Mouse (Mus musculus) gastrocnemius, adult 18-20 months (tissue): ENCODE data around the gene Anxa5. TPM values are rescaled to one million over a fixed set of nuclear protein-coding genes. Genes with fewer than 3 reads are reported as not detected.

Experiments
- DNase-seq: peaks from one replicate; pipeline ENCODE4 v3.0.0; 2021; ENCODE audit warnings: low spot score
- total RNA-seq, 2 experiments: library from RNA; stranded (reverse); gene quantifications; 2 replicates each; pipeline ENCODE4 v1.2.3; 2021

Anxa5 gene
- total RNA-seq, 2 experiments from 2014 or later, result 35.6 to 47.6 TPM

DNA sequence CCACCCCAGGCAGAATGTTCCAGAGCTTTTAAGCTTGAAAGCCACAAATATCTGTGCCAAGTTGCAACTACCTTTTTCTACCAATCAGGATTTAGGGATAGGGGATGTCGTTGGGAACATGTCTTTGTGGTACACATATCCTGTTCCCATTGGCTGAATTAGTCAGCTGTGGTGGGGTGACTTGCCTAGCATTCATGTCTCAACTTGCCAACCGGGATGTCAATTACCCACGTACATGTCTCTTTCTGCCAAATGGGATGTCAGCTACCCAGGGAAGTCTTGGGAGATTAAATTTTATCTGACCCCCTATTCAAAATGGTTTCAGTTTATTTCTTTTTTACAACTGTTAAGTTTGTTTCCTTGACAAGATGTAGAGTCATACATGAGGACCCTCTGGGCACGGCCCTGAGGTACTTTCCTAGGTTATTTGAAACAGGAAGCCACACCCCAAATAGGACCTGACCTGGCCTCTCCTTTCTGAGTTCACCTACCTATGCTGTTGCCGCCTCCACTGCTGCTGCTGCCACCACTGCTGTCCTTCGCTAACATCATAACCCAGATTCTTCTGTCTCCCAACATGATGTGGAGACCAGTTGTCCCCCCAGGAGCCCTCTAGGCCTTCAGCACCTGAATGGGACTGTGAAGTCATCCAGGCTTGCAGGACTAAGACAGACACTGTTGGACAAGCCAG lies 13.3 kb upstream of the Anxa5 start:
- DNase-seq, result no peak

DNA sequence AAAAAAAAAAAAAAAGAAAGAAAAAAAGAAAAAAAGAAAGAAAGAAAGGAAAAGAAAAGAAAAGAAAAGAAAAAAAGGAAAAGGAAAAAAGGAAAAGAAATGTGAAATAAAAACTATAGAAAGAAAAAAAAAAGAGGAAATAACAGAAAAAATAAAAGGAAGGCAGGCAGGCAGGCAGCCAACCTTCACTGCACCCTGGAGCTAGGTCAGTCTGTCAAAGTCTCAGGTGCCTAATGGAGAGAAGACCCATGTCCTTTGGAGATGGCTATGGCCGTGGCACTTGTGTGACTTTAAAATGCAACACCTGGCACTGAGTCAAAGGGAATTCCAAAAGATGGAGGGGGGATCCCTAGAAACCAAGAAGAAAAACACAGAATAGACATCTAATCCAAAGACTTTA lies 12.7 kb upstream of the Anxa5 start:
- DNase-seq, result no peak

DNA sequence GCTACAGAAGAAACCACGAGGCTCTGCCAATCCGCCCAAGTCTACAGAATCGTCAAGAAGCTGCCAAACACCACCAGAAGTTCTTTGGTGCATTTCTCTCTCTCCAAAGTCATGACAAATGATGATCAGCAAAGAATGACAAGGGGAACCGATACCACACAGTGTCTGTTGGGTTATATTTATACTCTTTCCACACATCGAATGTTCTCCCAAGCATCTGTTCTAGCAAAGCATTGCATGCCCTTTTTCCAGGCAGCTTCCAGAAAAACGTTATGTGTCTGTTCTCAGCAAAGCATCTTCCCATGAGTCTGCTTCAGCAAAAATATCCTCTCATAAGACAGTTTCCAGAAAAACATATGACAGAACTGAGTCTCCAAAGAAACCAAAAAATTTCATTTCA lies 11.2 kb upstream of the Anxa5 start:
- no peak for DNase-seq

DNA sequence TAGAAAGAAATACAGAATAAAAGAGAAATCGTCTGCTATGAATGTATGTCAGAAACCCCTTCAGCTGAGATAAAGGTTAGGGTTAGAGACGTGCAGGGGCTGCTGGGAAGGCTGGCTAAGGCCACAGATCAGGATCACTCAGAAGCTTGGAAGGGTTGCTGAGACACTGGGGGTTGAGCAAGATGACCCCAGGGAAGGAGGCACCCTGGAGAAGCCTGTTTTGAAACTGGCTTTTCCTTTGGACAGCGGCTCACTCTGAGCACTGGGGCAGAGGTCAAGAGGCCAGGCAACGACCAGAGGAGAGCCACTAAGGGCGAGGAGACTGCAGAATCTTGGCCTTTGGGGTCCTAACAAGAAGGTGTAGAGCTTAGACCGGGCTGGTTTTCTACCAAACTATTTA lies 10.5 kb upstream of the Anxa5 start:
- DNase-seq, result no peak

DNA sequence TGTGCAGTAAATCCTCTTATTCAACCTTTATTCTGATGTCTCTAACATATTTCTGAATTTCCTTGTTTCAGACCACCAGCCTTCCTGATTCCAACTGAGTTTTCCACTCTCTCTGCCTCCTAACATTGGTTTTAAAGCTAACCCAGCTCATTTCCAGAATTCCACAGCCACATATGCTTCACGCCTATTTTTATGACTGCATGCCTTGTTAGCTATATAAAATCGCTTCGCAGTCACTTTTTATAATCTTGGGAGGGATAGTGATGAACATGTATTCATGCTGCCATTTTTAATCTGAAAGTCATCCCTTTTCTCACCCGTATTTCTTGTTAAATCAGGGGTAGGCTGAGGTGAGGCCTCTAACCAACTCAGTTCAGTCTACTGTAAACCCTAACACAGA lies 8.6 kb upstream of the Anxa5 start:
- no peak for DNase-seq

DNA sequence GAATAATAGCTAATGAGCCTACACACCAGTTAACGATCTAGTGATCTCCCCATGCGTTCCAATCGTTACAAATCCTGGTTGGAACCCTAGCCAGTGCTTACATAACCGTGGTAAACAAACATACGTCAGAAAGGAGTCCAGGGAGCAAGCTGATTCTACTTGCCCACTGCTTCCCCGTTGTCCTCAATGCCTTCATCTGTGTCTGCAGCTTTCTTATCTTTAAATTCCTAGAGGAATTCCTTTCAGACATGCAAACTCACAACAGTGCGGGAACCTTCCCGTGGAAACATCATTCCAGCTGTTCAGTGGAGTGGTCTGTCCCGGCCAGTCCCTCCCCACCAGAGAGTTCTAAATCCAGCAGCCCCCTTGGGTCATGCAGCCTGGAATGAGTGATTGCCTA lies 7.2 kb upstream of the Anxa5 start:
- DNase-seq, result no peak

DNA sequence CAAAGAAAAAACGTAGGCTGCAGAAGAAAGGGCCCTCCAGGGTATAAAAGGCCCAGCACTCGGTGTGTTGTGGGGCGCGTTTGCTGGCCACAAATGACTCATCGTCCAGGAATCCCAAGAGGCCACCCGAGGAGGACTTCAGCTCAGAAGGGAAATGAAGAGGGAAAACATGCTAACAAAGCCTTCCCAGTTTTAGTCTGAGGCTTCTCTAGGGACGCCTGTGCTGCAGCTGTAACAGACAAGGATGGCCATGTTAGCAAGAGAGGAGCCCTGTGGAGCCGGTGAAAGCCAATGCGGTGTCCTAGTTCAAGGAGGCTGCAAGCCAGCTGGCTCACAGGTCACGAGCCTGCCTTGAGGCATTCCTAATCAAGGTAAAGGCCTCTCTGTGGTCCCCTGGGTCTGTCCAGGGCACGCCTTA lies 6.1 kb upstream of the Anxa5 start:
- DNase-seq, result peak; percentile 66

DNA sequence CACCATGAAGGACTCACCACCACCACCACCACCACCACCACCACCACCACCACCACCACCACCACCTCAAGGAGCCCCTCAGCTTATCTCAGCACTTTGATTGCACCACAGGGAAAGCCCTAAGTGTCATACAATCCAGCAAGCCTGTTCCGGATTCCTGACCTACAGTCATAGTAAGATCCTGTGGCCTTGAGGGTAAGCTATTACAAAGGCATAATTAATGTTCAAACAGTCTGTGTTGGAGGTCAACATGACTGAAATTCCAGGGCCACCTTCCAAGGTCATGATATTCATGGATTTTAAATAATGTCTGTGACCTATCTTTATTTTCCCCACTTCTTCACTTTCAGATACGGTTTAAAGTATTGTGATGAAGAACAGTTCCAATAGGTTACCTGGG lies 4.8 kb upstream of the Anxa5 start:
- DNase-seq, result no peak

DNA sequence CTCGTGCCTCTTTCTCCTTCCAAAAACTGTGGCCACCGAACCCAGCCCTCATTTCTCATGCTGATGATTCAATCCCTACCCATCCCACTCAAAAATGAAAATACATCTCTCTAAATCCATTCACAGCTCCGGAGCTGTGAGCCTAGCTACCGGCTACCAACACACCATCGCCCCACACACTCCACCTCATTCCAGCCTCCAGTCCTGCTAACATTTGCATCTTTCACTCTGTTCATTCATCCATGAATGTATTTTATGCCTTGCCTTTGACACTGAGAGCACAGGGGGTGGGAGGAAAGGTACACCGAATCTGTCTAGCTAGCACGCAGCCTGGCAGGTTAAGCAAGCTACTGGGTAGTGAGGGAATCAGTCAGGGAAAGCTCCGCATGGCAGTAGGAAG lies 3.1 kb upstream of the Anxa5 start:
- DNase-seq, result no peak

DNA sequence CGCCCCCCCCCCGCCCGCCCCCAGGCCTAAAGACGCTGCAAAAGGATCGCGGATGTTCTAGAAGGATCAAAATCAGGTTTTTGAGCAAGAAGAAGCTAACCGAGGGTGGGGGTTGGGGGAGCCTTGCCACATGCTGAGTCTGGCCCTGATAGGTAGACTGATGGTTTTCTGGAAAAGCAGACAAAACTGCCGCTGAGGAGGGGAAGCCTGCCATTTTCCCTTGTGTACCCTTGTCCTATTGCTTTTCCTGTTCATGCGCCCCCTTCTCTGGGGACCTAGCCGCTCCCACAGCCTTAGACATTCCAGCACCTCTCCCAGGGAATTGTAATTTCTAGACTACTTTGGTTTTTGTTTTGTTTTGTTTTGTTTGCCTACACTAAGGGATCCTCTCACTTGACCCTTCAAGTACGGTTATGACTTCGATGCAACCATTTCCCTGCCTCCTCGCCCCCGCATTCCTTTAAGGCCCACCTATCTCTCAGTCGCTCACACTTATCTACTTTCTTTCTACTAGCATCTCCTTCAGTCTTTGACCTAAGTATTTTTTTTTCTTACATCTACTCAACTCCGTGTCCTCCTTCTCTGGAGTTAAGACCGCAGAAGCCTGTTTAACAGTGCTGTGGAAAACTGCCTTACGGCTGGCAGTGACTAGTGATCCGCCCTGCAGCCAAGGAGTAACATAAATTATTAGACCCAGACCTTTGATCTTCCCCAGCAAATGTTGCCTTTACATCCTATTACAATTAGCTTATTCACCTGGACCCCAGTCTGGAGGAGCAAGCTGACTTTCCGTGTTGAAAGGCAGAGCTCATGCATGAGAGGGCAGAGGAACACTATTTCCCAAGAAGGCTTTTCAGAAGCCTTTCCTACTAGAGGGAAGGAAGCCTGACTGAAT lies 814 bp upstream of the Anxa5 start:
- DNase-seq, result peak; percentile 8

DNA sequence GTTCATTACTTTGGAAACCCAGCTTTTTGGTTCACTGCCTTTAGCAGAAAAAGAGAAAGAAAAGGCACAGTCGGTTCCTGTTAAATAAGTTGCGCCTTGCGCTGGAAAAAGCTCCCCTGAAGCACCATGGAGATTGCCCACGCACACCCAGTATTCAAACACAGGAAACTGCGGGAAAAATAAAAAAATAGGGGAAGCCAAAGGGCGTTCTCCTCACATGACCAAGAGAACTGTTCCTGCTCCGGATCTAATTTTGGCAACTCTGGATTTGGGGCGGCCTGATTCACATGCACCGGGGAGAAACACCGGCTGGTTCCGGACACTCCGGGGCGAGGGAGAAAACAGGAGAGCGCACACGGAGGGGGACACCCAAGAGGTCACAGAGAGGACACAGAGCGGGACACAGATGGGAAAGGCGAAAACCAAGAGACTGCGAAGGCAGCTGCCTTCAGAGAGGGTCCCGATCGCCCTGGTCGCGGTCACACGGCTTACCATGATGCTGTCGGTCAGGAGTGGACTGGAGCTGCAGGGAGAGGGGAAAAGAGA lies 683 bp downstream of the Anxa5 start:
- peak; percentile 61 for DNase-seq

DNA sequence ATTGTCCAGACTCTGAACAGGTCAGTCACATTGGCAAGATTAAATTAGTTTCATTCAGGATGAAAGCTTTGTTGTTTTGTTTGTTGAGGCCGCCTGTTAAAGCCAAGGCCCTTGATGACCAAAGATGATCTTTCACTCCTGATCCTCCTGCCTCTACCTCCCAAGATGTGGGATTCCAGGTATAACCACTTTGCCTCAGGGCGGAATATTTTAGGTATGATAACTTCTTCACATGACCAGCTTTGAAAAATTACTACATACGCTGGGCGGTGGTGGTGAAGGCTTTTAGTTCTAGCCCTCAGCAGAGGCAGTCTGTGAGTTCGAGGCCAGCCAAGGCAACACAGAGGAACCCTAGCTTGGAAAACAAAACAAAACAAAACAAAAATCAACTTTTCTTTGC lies 1.3 kb downstream of the Anxa5 start:
- DNase-seq, result no peak

DNA sequence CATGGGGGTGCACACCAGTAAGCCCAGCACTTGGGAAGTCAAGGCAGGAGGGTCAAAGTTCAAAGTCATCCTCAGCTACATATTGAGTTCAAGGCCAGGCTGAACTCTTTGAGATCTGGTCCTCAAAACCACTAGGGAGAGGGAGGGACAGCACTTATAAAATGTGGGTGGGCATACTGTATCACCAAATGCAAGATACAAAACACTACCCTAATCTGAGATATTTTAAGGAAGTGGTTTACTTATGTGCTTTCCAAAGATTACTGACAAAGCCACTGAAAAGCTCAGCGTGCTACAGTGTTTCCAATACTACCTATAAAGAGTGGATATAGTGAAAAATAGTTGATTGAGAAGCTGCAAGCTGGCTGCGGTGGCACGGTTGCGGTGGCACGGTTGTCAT lies 2.5 kb downstream of the Anxa5 start:
- no peak for DNase-seq

DNA sequence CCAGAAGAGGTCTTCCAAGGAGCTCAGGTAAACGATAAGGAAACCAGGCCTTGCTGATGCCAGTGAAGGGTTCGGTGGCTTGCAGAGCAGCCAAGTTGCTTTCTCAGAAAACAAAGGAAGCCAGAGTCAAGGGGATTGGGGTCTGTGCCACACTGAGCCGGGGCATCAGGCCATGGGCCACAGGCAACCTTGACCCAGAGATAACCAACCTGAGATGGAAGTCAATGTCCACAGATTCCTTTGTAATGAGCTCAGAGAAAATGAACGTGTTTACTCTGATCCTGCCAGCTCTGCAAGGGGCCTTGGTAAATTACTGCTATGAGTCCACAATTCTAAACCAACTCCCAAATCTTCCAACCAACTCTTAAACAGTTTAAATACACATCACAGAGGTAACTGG lies 3.8 kb downstream of the Anxa5 start:
- no peak for DNase-seq

DNA sequence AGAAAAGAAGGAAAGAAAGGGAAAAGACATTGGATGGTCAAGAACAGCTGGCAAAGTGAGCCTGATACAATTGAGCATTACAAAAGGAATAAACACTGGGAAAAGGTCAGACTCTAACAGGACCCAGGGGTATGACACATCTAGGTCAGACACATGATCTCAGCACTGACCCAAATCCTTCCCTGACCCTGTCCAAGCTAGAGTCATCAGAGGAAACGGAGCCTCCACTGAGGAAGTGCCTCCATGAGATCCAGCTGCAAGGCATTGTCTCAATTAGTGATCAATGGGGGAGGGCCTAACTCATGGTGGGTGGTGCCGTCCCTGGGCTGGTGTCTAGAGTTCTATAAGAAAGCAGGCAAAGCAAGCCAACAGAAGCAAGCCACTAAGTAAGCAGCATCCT lies 6.8 kb downstream of the Anxa5 start:
- DNase-seq, result peak; percentile 64

DNA sequence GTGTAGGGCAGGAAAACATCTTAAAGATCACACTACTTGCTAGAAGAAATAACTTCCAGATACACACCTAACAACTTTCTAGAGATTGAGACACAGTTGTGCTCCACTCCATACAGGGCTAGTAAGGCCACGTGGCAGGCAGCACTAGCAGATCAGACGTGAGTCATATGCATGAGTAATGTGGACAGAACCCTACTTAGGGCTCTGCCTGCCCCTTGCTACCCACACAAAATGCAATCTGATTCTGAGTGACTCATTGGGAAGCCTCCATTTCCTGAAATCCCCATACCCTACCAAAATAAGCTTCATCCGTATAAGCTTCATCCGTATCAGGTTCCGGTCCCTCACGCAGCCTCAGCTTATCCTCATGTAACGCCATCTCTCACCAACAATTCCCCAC lies 8.1 kb downstream of the Anxa5 start:
- no peak for DNase-seq

DNA sequence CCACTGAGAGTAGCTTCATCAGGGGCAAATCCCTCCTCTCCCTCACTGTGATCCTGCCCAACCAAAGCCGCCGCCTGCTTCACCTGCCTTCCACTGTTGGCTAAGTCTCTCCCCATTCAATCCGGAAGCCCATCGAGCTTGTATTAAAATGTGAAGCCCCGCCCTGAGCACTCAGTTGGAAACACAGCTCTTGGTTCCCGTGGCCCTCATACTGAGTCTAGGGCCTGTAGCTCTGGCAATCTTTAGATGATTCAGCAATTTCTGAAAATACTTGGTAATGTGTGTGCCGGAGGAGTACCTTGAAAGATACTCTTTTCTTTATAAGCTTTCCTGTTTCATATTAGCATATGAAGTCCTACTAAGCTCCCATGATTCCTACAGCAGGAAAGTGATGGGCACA lies 10.2 kb downstream of the Anxa5 start:
- no peak for DNase-seq

DNA sequence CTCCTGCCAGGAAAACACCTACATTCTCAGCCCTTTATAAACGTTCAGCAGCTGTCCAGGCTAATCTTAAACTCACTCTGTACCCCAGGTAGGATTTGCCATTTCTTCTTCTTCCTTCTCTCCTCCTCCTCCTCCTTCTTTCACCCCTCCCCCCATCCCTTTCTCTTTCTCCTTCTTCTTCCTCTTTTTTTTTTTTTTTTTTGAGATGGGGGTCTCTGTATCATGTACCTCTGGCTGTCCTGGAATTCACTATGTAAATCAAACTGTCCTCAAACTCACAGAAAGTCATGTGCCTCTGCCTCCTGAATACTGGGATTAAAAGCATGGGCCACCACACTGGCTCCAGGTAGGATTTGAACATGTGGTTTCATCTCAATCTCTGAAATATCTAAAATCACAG lies 13.3 kb downstream of the Anxa5 start:
- DNase-seq, result no peak

DNA sequence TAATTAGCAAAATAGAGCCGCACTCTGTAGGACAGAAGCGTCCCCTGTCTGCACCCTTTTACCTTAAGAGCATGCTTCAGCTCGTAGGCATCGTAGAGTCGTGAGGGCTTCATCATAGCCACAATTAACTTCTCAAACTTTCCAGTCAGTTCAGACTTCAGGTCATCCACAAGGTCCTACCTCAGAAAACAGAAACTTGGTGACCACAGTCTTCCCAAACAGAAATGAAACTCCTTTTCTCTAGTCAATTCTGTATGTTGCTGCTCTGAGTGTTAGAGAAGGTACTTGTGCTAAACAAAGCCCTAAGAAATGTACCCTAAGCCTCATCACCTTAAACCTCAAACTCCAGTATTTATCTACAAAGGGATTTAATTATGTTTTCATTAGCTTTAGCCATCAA lies 13.9 kb downstream of the Anxa5 start:
- no peak for DNase-seq

DNA sequence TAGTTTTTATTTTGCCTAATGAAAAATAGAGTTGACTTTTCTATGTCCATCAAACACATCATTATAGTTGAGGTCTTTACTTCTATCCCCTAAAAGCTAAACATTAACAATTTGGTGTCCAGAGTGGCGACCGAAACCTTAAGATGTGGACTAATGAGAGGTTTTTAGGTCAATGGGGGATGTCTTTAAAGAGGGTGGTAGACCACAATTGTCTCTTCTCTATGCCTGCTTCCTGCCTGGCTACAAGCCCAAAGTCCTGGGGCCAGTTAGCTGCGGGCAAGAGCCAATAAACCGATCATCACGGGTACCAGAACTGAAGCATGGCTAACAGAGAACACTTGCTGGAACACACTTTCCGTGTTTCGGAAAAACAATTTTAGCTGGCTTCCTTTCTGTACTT lies 15.0 kb downstream of the Anxa5 start:
- DNase-seq, result no peak

DNA sequence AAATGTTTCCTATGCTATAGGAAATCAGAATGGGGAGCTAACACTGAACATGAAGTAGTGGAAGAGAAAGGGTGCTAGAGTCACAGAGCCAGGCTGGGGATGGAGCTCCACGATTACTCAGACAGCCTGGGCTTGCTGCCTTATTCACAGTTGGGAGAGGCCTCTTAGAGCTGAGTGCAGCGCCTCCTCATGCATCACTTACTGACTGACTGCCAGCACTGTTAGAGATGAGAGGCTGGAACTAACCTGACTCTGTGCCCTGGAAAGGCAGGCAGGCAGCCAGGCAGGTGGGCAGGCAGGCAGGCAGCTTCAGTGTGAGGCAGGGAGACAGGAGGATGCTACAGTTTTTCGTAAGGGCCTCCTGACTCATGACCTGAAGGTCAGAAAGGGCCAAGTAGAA lies 20.1 kb downstream of the Anxa5 start:
- peak; percentile 40 for DNase-seq

DNA sequence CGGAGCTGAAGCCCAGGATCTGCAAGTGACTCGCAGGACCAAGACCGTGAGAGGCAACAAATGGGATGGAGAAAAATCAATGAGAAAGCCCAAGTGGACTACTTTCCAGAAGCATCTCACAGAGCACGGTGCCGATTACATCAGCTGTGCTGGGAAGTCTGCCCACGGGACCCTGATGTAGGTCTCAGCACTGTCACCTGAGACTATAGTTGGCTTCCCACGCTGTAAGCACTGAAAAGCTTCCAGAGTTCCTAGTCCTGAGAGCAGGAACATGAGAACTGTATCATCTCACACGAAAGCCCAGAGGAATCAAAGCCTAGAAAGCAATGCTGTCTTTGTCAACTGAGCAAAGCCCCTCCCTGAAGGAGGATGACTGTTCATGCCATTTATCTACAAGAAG lies 20.6 kb downstream of the Anxa5 start:
- DNase-seq, result peak; percentile 61

DNA sequence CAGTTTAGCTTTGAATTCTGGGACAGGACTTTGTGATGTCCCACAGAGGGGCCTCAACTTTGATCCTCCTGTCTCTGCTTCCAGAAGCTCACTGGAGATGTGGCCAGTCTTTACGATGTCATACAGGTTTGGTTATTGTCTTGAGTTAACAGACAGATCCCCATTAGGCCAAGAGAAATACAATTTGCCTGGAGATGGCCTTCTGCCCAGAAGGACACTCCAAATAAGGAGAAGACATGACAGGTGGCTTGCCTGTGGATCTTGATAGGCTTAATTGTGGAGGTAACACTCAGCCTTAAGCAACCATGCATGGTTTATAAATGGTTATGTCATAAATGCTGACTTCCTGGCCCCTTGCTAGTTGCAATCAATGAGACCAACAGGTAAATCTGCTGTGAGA lies 23.2 kb downstream of the Anxa5 start:
- no peak for DNase-seq
